Mouse (Mus musculus) intestine, postnatal 0 days (tissue): ENCODE measurements around the gene AW549877. TPM values are rescaled to one million over a fixed set of nuclear protein-coding genes. Genes with fewer than 3 reads are reported as not detected.

ENCODE experiments used
- ATAC-seq: fragments of 200-750 bp; cut with Nextera tagmentation; 2 replicates; pipeline ENCODE4 v1.8.0; 2017; ENCODE audit warnings: mild to moderate bottlenecking, moderate TSS enrichment, moderate library complexity
- H3K27ac ChIP-seq: fragments of 300-500 bp; sonication (generic); 2 replicates; pipeline ENCODE4 v1.5.1; 2014; ENCODE audit warnings: mild to moderate bottlenecking, low read depth, low read length, moderate library complexity
- H3K27me3 ChIP-seq: fragments of 300-500 bp; sonication (generic); replicated peaks from 2 replicates; pipeline ENCODE4 v1.6.1; 2014; ENCODE audit warnings: low read length, mixed read lengths; ENCODE audit not compliant: control insufficient read depth, insufficient read depth
- H3K36me3 ChIP-seq: fragments of 300-500 bp; sonication (generic); 2 replicates; pipeline ENCODE4 v1.6.1; 2014; ENCODE audit warnings: mild to moderate bottlenecking, moderate library complexity; ENCODE audit not compliant: control insufficient read depth, insufficient read depth
- H3K4me1 ChIP-seq: fragments of 300-500 bp; sonication (generic); replicated peaks from 2 replicates; pipeline ENCODE4 v1.6.1; 2014; ENCODE audit warnings: antibody characterized with exemption, low read length, mixed read lengths; ENCODE audit not compliant: control insufficient read depth, insufficient read depth
- H3K4me2 ChIP-seq: fragments of 300-500 bp; sonication (generic); replicated peaks from 2 replicates; pipeline ENCODE4 v1.6.1; 2014; ENCODE audit warnings: low read depth, mild to moderate bottlenecking, moderate library complexity
- H3K4me3 ChIP-seq: fragments of 300-500 bp; sonication (generic); 2 replicates; pipeline ENCODE4 v1.5.1; 2014; ENCODE audit warnings: low read depth, low read length
- H3K9ac ChIP-seq: fragments of 300-500 bp; sonication (generic); 2 replicates; pipeline ENCODE4 v1.6.1; 2014; ENCODE audit warnings: mild to moderate bottlenecking, low read depth, low read length
- H3K9me3 ChIP-seq: fragments of 300-500 bp; sonication (generic); 2 replicates; pipeline ENCODE4 v1.6.1; 2016; ENCODE audit warnings: mixed run types; ENCODE audit not compliant: control insufficient read depth
- CTCF ChIP-seq: sonication (generic); IDR thresholded peaks from 2 replicates; pipeline ENCODE4 v1.5.1; 2016; ENCODE audit warnings: low read depth, mild to moderate bottlenecking, control low read depth, antibody characterized with exemption, moderate library complexity
- WGBS: fragments of 180-500 bp; shearing (Covaris S2); extraction: QIAGEN DNeasy Blood & Tissue Kit; methylation state at CpG from one replicate; pipeline ENCODE4 v1.1.7; 2014; 5-methylcytosine and 5-hydroxymethylcytosine counted together
- polyA plus RNA-seq: library from polyadenylated mRNA; unstranded; fragments of >200 nt; fragmentation: Nextera tagmentation; extraction: Ambion mirVana; gene quantifications from 2 replicates; pipeline ENCODE4 v1.2.1, GENCODE M21; 2015

The AW549877 gene
- polyA plus RNA-seq, 1 experiment from 2014 or later: 13.5 TPM

GRCm38 (mm10) chr15:3978279-3978678 lies 17.3 kb downstream of the AW549877 start:
- H3K9me3 ChIP-seq: no peaks in the 10 kb centered on the region
- WGBS: 91% methylated on average over 2 of the region's 2 CpGs
- TF ChIP-seq CTCF: peak; percentile 38; the same call in 1 of the 2 replicates
- H3K27me3 ChIP-seq: no peaks in the 10 kb centered on the region
- H3K27ac ChIP-seq: no peak overlapping the region
- H3K4me1 ChIP-seq: no peaks in the 10 kb centered on the region
- H3K9ac ChIP-seq: no peak overlapping the region
- H3K4me3 ChIP-seq: no peak overlapping the region
- H3K4me2 ChIP-seq: peak overlapping the region; percentile 87; the same call in 1 of the 2 replicates
- ATAC-seq: no peak
- H3K36me3 ChIP-seq: 0 out of 2 replicates have a peak, but pooled peaks cover 3% of the 10 kb centered on the region

- Histone ChIP-seq H3K4me3 (no peak overlapping the region), H3K4me2 (no peak overlapping the region)
- no peak for TF ChIP-seq CTCF
Measured at GRCm38 (mm10) chr15:3973300-3973699, 22.2 kb downstream of the AW549877 start.

GRCm38 (mm10) chr15:3970193-3970592 lies 25.4 kb downstream of the AW549877 start:
- Histone ChIP-seq H3K27ac (peak overlapping the region; percentile 87), H3K9me3 (no peaks in the 10 kb centered on the region), H3K36me3 (0 out of 2 replicates have a peak, but pooled peaks cover 3% of the 10 kb centered on the region), H3K4me2 (peak overlapping the region; percentile 54), H3K4me1 (no peaks in the 10 kb centered on the region), H3K27me3 (no peaks in the 10 kb centered on the region), H3K4me3 (peak overlapping the region; percentile 18; the same call in 1 of the 2 replicates), H3K9ac (peak overlapping the region; percentile 27; the same call in 1 of the 2 replicates)
- peak; percentile 71 for ATAC-seq
- TF ChIP-seq CTCF: no peak
- 59% methylated on average over 6 of the region's 6 CpGs for WGBS

More at GRCm38 (mm10) chr15:3973300-3973699, 22.2 kb downstream of the AW549877 start:
- 89% methylated on average over 3 of the region's 3 CpGs for WGBS
- H3K4me1 ChIP-seq: no peaks in the 10 kb centered on the region
- no peak for ATAC-seq
- H3K27me3 ChIP-seq: no peaks in the 10 kb centered on the region
- no peaks in the 10 kb centered on the region for H3K9me3 ChIP-seq
- no peak overlapping the region for H3K27ac ChIP-seq
- no peak overlapping the region for H3K9ac ChIP-seq
- 0 out of 2 replicates have a peak, but pooled peaks cover 3% of the 10 kb centered on the region for H3K36me3 ChIP-seq

GRCm38 (mm10) chr15:3969743-3970142 lies 25.8 kb downstream of the AW549877 start:
- TF ChIP-seq CTCF: no peak
- Histone ChIP-seq H3K9ac (peak overlapping the region; percentile 27; the same call in 1 of the 2 replicates), H3K4me2 (peak overlapping the region; percentile 54), H3K4me3 (peak overlapping the region; percentile 18; the same call in 1 of the 2 replicates), H3K4me1 (no peaks in the 10 kb centered on the region), H3K27ac (peak overlapping the region; percentile 87), H3K36me3 (no peaks in the 10 kb centered on the region), H3K27me3 (no peaks in the 10 kb centered on the region), H3K9me3 (no peaks in the 10 kb centered on the region)
- peak; percentile 94 for ATAC-seq
- WGBS: 46% methylated on average over 14 of the region's 14 CpGs

- H3K27me3 ChIP-seq: no peaks in the 10 kb centered on the region
- H3K36me3 ChIP-seq: no peaks in the 10 kb centered on the region
- H3K27ac ChIP-seq: no peak overlapping the region
- H3K4me3 ChIP-seq: no peak overlapping the region
- no peak for ATAC-seq
- TF ChIP-seq CTCF: no peak
- no peak overlapping the region for H3K4me2 ChIP-seq
- no peaks in the 10 kb centered on the region for H3K4me1 ChIP-seq
- H3K9ac ChIP-seq: no peak overlapping the region
- H3K9me3 ChIP-seq: no peaks in the 10 kb centered on the region
- 72% methylated on average over 8 of the region's 8 CpGs for WGBS
Measured at GRCm38 (mm10) chr15:3962251-3962650, 33.3 kb downstream of the AW549877 start.

- Histone ChIP-seq H3K9me3 (no peaks in the 10 kb centered on the region), H3K4me2 (no peak overlapping the region), H3K27me3 (no peaks in the 10 kb centered on the region), H3K4me3 (no peak overlapping the region), H3K27ac (no peak overlapping the region), H3K36me3 (no peaks in the 10 kb centered on the region), H3K4me1 (no peaks in the 10 kb centered on the region), H3K9ac (no peak overlapping the region)
- no peak for ATAC-seq
- no peak for TF ChIP-seq CTCF
- 72% methylated on average over 1 of the region's 1 CpGs for WGBS
Measured at GRCm38 (mm10) chr15:3960094-3960493, 35.5 kb downstream of the AW549877 start.
